Mouse (Mus musculus) cerebellum, postnatal 10 days (tissue): ENCODE measurements around the gene Stpg3.
"Not testable (repeated sequence)": the region's sequence is repeated elsewhere in the genome, so short reads cannot be mapped to it uniquely, and the experiment has no call there.

ENCODE experiments used
- DNase-seq, 2 experiments: peaks; one replicate each; pipeline ENCODE4 v3.0.0; 2021; ENCODE audit warnings: mixed read lengths in 2 of 2

Gene Stpg3

DNA sequence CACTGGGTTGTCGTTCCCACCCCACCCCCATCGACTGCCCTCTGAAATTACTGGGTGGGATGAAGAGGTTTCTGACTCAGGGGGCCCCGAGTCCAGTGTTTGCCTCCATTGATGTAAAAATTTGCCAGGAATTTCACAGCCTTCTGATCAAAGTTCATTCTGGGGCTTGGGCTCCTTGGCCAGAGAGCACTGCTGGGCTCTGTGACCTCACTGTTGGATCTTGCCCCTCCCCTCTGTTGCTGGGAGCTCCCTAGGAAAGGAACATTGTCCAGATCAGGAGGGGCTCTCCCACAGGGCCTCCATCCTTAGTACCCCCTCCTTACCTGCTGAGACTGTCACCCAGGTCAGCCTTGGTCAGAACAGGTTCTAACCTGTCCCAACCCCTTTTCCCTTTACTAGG, at the start of gene Stpg3:
Gene Stpg3 (minus strand): TSS at position 194 of the 400 bp plus-strand sequence.
- DNase-seq = no peak

DNA sequence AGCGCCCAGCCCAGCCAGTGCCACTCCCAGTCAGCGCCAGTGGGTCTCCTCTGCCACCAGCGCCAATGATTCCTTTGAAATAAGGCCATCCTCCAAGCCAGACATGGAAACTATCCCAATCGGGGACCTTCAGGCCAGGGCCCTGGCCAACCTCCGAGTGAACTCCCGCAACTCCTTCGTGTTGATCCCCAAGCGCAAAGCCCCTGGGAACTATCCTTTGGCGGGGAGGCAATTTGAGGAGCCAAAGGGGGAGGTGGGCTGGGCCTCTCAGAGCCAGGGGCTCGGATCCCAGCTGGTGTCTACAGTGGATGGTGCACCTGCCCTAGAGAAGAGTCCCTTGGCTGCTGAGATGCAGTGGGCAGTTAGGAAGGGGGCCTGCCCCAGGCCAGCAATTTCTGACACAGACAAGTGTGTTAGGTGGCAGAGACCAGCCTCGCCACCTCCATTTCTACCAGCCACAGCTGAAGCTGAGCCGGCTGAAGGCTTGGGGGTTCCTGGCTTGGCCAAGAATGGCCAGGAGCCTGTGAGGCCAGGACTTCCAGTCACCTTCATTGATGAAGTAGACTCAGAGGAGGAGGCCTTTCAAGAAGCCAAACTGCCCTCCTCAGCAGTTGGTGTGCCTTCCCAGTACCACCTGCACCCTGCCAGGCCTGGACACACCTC, 49.3 kb upstream of the Stpg3 start:
- DNase-seq = peak; percentile 79 to 85

DNA sequence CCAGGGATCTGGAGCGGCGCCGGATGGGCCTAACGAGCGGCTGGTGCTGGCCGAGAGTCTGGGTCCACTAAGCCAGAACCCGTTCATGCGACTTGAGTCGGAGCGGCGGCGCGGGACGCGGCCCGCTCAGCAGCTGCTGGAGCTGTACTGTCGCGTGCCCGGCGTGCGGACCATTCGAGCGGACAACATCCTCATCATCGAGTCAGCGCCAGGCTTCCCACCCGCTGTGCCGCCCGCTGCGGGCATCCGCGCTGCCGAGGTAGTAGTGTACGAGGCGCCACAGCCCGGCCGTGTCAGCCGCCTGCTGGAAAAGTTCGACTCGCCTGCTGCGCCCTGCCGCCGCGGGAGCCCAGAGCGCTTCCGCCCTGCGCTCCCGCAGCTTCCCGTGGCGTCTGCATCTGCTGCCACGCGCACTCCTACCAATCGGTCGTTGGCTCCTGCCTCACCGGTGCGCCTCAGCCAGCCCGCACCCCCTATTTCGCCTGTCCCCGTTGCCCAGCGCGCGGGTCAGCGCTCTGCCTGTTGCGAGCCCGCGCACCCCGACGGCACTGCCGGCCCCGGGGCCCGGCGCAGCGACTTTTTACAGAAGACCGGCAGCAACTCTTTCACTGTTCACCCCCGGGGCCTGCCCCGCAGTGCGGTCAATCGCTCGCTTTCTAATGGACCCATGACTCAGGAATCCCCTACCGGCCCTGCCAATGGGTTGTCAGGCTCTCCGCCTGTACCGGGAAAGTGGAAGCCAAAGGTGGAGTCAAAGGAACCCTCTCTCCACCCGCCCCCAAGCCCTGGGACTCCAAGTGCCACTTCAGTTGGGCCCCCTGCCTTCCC, 48.6 kb upstream of the Stpg3 start:
- peak; percentile 92 to 93 for DNase-seq

- DNase-seq = peak; percentile 98 to 99
Observed at GRCm38 (mm10) chr2:25262291-25262767, 47.9 kb upstream of the Stpg3 start, which contains the start of gene Tprn. Gene Tprn, plus strand, starts transcription at chr2:25262618.

DNA sequence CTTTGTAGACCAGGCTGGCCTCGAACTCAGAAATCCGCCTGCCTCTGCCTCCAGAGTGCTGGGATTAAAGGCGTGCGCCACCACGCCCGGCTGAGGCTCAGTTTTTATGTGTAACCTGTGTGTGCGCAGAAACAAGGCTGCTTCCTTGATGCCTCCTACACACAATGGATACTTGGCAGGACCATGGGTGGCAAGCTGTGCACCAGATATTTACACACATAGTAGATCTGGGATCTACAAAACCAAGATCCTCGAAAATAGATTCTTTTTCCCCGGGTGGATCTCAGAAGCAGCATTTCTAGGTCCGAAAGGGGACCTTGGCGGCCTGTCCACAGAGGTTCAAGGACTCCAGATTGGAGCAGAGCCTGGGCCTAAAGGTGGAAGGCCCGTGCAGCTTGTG, 47.4 kb upstream of the Stpg3 start:
- DNase-seq = no peak

GRCm38 (mm10) chr2:25258887-25259286, 44.5 kb upstream of the Stpg3 start:
- DNase-seq = peak in 1 of 2 experiments; percentile 53

DNA sequence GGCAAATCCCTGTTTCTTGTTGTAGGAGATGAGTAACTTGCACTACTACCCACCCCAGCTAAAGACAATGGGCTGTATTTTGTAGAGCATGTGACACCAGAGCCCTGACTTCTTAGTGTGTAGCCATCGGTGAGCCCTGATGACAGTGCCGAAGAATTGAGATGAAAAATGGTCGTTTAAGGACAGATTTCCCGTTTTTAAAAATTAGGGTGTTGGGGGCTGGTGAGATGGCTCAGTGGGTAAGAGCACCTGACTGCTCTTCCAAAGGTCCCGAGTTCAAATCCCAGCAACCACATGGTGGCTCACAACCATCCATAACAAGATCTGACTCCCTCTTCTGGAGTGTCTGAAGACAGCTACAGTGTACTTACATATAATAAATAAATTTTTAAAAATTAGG, 42.8 kb upstream of the Stpg3 start:
- not testable (repeated sequence) for DNase-seq

DNA sequence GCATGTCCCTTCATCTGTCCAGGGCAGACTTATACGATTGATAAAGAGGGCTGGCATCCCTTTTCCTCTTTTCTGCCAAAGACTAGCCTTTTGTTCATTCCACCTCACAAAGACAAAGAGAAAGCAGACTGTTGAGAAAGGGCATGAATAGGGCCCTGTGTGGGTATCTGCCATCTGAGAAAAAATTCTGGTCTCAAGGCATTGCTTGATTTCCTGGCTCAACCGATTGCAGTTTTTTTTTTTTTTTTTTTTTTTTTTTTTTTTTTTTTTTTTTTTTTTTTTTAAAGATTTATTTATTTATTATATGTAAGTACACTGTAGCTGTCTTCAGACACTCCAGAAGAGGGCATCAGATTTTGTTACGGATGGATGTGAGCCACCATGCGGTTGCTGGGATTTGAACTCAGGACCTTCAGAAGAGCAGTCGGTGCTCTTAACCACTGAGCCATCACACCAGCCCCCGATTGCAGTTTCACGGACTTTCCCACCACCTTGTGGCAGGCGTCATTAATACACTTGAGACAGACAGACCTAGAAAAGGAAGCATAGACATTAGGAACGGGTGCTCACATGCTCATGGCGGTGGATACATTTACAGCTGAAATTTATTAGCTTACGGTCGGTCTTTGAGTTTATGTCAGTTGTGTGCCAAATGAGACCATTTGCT, 42.1 kb upstream of the Stpg3 start:
- peak; percentile 78 to 82 for DNase-seq

DNA sequence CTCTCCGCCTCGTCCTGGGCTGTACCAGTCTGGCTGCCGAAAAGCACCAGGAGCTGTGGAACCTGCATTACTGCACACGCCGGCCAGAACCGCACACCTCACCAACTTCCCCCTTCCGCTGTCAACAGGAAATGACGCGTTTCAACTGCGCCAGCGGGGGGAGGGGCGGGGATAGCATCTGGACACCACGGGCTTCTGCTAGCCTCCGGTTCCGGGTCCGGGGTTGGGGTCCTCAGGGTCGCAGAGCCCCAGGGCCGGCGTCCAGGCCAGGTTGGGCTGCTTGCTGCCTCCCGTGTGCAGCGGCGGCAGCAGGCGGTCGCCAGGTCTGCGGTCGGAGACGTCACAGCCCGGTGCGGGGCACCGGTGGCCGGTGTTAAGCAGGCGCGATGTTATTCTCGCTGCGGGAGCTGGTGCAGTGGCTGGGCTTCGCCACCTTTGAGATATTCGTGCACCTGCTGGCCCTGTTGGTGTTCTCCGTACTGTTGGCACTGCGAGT, 40.9 kb upstream of the Stpg3 start, which contains the start of gene Tmem203:
Gene Tmem203 (plus strand): TSS at position 156 of the 496 bp plus-strand sequence.
- peak; percentile 95 to 96 for DNase-seq

GRCm38 (mm10) chr2:25252331-25252730, 37.9 kb upstream of the Stpg3 start:
- DNase-seq = peak; percentile 33 to 48

DNA sequence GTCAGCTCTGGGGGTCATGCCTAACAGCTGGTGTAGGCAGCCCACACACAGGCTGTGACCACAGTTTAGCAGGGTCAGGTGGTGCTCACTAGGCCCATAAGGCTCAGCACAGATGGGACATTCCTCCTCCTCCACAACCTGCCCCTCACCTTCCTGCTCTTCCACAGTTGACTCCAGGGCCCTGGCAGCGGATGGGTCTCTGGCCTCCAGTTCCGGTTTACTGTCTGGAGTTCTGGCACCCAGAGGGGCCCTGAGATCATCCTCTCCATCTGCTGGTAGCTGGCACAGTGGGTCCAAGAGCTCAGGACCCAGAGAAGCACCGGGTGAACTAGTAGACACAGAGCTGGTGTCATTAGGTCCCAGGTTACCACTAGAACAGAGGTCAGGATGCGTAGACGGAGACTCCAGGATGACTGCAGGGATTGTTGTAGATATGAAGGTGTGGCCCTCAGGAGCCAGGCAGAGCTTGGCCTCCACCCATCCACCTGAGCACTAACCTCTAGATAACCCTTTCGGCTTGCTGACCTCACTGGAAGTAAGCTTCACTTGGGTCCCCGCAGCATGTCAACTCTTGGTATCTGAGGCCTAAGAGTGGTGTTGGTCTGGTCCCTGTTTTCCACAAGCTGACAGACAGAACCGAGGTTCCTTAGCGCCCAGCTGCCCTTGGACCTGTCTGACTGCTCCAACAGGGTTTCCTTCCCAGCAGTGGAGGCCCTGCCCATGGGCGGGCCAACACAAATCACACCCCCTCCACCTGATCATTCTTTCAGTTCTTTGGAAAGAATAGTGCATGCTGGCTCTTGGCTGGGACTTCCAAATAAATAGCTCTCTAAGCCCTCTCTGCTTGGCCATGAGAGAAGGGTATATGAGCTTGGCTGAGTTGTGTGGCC, 32.0 kb upstream of the Stpg3 start, which contains the start of gene AL732309.1:
Gene AL732309.1 (minus strand): TSS at position 681 of the 890 bp plus-strand sequence.
- DNase-seq = peak in 1 of 2 experiments; percentile 45

GRCm38 (mm10) chr2:25244144-25244543, 29.7 kb upstream of the Stpg3 start:
- DNase-seq = no peak

GRCm38 (mm10) chr2:25243342-25243741, 28.9 kb upstream of the Stpg3 start:
- DNase-seq = no peak

DNA sequence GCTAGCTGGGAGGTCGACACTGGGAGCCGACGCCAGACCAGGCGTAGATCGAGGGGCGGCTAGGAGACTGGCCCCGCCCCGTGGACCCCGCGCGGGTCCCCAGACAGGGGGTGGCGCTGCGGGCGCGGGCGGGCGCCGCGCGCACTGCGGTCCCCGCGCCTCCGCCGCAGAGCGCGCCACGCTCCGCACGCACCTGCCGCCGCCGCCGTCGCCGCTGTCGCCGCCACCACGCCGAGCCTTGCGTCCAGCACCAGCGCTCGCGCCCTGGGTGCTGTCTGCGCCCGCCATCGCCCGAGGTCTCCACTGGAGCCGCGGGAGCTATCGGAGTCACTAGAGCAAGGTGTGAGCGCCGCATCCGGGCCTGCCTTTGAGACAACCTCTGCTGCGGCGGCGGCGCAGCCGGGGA, 27.7 kb upstream of the Stpg3 start, which contains the start of the genes Rnf208 and Cysrt1:
Gene Rnf208 (plus strand): TSS at position 155 of the 406 bp plus-strand sequence.
Gene Cysrt1 (minus strand): TSS at position 352 of the 406 bp plus-strand sequence.
- peak; percentile 63 for DNase-seq

GRCm38 (mm10) chr2:25241438-25241775, 27.0 kb upstream of the Stpg3 start:
- no peak for DNase-seq

DNA sequence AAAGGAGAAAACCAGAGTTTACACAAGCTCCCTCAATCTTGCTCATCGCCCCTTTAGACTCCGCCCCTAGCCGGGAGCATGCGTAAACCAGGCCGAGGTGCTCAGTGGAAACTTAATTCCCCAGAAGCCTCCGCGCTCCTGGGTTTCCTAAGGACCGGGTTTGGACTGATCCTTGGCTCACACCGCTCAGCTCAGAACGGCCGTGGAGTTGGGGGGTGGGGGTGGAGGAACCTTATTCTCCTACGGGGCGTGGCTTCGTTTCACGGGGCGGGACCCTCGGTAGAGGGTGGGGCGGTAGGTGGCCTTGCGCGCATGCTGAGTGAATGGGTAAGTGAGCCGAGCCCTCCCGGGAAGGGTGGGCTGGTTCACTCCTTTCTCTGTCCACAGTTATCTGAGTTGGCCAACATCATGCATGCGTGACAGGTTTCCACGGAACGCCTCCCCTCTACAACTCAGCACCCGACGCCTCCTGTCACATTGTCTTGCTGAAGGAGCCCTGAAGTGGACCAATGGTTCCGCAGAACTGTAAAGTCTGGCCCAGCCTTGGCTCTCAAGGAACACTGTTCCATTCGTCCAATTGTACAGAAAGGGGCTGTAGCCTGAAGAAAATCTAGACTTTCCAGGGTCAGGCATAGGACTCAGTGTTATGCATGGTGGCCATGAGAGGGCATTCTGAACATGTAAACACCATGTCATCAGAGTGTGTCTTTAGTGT, 26.4 kb upstream of the Stpg3 start:
- peak; percentile 68 to 74 for DNase-seq

DNA sequence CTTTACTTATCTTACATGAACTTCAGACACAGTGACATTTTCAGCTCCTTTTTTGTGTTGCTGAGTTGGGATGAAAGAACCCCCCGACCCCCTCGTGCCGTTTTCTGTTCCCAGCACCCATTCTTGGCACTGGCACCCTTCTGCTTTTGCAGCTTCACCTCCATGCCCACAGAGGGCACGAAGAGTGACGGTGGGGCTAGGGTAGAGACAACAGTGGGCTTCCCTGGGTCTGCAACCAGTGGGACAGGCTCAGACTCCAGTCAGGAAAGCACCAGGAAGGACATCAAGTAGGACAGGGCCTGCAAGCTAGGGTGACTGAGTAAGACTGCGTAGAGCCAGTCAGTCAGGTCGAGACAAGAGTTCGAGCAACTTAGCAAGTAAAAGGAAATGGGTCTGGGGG, 25.9 kb upstream of the Stpg3 start:
- no peak for DNase-seq

DNA sequence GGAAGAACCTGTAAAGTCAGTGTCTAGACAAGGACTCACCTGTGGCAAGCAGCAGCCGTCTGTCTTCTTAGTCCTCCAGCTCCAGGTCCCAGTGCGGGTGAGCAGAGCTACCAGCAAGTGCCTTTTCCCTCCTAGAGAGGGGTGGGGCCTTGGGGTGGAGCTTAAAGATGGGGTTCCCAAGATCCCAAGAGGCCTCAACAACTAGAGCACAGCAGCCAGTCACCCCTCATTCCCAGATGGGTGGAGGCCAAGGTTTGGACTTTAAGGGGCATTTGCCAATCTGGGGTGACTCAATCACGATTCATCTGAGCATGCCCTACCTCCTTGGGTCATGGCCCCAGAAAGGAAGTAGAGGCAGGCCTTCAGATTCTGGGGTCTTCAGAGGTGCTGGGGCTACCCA, 25.3 kb upstream of the Stpg3 start:
- DNase-seq = no peak

GRCm38 (mm10) chr2:25238106-25238505, 23.7 kb upstream of the Stpg3 start:
- no peak for DNase-seq

DNA sequence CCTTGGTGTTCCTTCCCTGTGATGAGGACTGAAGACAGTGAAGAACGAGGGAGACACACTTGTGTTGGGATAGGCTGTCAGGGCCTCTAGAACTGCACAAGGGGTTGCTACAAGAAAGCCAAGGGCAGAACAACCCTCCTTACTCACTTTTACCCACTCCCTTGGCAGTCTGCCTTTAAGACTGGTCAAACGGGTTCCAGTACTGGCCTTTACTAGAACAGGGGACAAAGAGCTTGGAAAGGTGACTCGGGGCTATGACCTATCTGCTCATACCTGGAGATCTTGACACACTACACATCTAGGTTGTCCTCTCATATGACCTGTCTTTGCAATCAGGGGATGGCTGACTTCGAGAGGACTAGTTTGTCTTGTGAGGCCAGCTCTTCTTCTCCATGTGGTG, 23.1 kb upstream of the Stpg3 start:
- no peak for DNase-seq

DNA sequence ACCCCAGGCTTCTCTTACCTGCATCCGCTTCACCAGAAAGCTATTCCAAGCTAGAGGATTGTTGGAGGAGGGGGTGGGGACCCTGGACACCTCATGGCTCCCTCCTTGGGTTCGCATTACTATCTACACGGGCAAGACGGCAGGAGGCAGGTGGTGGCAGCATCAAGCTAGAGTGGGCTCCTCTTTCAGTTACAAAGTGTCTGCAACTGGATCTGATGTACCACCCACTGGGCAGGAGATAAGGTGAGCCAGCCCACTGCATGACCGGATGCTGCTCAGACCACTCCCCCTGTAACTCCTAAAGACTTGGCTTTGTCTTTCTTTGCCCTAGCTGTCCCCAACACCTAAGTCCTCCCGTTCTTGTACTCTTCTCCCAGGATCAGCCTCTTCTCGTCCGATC, 22.2 kb upstream of the Stpg3 start, which contains the start of gene Rnf224:
Gene Rnf224 (minus strand): TSS at position 174 of the 400 bp plus-strand sequence.
- DNase-seq = no peak
